Mouse (Mus musculus): Measurements from ENCODE around the gene Ccdc24.

GRCm38 (mm10) chr4:117839366-117839765, 33.0 kb downstream of the Ccdc24 start:
- no peak for TF ChIP-seq CTCF (IDR thresholded peaks at IDR 0.05; ENCODE audit: low read depth)
- TF ChIP-seq EP300 (IDR thresholded peaks at IDR 0.05; ENCODE audit: low read depth): no peak
